Mouse (Mus musculus) retina, postnatal 1 day (tissue): ENCODE measurements around the gene Prpf31.
"Not testable (repeated sequence)": the region's sequence is repeated elsewhere in the genome, so short reads cannot be mapped to it uniquely, and the experiment has no call there.

Source experiments
- DNase-seq: peaks from one replicate; pipeline ENCODE4 v3.0.0-alpha.2; 2012

Prpf31 gene

DNA sequence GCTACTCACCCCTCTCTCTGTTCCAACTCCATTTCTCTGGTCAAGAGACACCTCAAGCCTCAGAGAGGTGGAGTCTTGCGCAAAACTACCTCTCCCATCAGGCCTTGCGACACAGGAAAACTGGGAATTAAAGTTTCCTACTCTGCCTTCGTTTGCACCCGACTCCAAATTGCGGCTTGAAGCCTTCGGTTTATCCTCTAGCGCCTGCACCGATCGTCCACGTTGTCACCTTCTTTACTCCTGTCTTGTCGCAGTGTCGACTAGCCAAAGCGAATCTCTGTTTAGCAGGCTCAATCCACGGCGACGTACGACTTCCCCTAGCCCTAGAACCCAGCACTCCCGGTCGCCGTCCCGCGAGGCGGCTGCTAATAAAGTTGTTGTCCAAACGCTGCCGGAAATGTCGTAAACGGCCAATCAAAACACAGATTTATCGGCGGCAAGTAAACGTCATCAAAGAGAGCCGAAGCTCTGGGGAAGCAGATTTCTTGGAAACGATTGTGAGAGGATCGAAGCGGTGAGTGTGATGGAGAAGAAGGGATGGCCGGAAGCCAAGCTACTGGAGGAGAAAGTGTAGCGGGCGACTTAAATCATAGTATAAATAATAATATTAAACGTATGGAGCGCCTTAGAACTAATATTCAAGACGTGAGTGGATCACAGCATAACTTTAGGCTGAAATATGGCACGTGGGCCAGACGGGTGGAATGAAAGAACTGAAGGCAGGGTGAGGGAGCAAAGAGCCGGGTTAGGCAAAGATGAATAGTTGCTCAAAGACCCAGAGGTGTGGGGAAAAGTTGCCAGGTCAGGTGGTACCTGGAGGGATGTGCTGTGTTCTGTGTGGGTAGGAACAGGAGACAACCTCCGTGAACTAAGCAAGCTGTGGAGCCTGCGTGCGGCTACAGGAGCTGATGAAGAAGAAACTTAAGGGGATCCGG lies at the start of gene Prpf31, which contains the start of gene Tfpt:
Prpf31 (plus strand) TSS at position 443 of the 935 bp plus-strand sequence.
Tfpt (minus strand) TSS at position 387 of the 935 bp plus-strand sequence.
- peak; percentile 98 for DNase-seq

DNA sequence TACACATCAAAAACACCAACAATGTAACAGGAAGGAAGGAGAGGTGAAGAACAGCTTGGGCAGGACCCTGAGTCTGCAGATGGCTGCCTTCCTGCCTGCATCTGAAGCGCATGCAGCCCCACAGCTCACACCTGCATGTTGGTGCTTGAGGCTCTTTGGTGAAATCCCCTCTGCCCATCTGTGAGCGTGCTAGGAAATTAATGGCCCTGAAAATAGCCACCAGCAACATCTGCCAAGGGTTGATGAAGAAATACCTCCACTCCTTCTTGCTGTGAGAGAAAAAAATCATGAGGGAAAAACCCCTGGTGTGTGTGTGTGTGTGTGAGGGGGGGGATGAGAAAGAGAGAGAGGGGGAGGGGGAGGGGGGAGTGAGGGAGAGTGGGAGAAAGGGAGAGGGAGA lies 49.8 kb upstream of the Prpf31 start:
- DNase-seq, result no peak

DNA sequence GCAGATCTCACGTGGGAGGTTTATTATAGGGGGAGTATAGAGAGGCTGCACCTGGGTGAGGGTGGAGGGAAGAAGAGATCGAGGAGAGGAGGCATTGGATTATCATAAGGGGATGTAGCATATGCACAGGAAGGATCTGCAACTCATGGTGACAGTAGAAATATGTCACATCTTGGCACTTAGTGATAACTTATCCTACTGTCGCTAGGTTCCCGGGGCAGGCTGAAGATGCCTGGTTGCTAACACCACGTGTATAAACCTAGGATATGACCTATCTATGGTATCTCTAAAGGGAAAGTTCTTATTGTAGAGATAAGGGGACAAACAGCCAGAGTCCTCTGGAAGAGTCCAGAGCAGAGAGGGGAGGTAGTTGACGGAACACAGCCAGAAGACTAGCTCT lies 44.0 kb upstream of the Prpf31 start:
- DNase-seq, result no peak

DNA sequence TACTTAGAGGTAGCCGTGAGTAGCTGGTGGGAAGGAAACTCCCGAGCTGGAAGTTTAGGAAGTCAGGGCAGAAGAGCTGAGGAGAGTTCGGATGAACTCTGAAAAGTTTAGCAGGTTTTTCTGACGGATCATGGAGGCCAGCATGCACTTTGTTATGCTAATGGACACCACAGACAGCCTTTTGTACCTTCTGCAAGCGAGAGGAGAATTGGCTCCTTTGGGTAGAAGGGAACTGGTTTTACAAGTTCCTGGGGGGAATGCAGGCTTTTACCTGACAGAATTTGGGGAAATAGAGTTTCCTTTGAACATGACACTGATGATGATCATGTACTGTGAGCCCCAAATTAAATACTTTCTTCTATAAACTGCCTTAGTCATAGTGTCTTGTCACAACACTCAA lies 43.5 kb upstream of the Prpf31 start:
- no peak for DNase-seq

DNA sequence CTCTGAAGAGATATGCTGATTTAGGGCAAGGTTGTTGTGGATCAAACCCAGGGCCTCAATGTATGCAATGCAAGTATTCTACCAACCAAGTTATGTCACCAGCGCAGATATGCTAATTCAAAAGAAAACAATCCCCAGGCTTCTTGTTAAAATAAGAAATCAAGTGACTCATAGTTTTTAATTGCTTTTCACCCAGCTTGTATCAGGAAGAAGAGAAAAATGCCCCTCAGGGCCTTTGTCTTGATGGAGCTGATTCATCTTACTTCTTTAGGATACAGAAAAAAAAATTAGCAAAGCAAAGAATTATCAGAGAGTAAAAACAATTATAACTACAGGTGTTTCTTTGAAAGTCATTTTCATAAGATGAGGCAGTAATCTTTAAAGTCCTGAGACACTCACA lies 42.5 kb upstream of the Prpf31 start:
- DNase-seq, result no peak

DNA sequence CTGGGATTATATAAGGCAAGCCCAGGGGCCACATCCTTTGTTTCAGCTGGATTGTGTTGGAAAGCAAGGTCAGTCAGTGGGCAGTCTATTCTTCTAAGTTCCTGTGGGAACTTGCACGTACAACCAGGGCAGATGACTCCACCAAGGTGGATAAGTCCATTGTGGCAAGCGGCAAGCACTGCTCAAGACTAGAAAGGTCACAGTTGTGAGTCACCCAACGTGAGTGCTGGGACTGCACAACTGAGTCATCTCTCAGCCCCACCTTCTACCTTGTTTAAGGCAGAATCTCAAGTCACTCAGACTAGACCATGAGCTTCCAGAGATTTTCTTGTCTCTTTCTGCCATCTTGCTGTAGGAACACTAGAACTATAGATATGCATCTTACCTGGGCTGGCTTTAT lies 39.2 kb upstream of the Prpf31 start:
- DNase-seq, result no peak

DNA sequence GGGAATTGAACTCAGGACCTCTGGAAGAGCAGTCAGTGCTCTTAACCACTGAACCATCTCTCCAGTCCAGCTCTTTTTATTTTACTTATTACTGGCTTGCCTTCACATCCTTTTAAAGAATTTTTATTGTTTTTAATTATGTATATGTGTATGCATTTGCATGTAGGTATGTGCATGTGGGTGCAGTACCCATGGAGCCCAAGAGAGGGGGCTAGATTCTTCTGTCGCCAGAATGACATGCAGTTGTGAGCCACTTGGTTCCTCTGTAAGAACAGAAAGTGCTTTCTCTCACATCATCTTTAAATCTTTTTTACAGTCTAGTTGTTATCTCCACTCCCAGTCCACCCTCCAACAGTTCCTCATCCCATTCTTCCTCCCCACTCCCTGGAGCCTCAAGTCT lies 38.3 kb upstream of the Prpf31 start:
- no peak for DNase-seq

DNA sequence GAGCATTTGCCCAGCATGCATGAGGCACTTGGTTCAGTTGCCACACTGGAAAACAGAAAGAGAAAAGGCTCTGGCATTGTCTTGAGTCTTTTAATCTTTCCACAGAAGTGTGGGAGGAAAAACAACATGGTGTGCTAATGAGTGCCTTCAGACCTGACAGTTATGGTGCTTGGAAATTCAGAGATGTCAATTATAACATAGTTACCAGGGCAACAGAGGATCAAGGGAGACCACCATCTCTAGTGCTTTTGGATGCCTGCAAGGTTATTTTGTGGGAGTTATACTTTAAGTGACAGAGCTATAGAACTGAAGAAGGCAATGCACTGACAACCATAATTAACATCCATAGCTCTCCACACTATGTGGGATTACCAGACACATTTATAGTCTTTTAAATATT lies 35.9 kb upstream of the Prpf31 start:
- no peak for DNase-seq

DNA sequence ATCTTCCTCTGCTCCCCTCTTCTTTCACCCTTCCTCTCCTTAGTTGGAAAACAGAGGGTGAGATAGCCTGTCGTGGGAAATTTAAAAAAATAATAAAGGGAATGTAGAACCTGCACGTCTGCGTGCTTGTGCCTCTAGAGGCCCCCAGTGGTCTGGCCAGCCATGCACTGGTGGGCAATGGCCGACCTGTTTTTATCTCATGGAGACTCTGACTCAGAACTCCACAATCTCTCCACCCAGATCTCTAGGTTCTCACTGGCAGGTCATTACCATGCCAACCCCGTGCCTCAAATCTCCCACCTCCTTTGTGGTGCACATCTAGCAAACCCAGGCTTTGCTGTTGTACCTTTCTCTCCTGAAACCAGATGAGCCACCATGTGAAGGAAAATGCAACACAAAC lies 35.1 kb upstream of the Prpf31 start:
- no peak for DNase-seq

DNA sequence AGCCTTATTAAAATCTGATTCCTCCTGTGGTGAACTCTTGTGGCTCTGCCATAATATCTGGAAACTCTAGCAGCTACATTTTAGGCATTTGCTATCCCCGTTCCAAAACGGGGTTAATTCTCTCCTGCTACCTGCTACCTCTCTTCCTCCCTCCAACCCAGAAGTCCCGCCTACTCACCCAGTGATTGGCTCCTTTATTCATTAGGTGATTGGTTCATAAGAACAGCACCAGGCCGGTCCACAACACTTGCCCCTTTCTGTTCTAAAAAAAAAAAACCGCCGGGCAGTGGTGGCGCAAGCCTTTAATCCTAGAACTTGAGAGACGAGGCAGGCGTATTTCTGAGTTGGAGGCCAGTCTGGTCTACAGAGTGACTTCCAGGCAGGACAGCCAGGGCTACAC lies 34.6 kb upstream of the Prpf31 start:
- peak; percentile 5 for DNase-seq

DNA sequence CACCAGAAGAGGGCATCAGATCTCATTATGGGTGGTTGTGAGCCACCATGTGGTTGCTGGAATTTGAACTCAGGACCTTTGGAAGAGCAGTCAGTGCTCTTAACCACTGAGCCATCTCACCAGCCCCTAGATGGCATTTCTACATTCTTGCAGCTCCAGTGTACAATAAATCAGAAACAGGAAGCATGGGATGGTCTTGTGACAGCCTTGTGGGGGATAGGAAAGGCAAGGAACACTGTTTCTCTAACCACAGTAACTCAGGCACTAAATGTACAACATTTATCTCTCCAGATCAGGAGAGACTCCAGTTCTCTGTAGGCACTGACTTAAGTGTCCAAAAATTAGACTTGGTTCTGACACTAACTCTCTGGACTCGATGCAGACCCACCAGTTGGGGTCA lies 32.0 kb upstream of the Prpf31 start:
- DNase-seq, result not testable (repeated sequence)

DNA sequence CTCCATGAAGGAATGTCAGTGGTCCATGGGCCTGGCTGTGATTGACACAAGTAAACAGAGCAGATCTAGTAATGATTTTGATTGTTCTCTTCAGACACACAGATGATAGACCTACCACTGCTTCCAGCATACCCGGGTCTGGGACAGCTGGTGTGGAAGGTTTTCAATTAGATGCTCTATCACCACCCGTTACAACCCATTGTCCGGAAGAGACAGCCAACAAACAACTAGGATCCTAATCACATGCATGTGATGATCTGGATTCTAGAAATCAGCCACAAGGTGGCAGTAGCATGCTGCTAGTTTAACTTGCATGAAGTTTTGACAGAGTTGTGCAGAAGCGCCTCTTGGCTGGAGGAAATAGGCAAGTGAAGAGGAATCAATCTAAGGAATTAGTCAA lies 28.7 kb upstream of the Prpf31 start:
- peak; percentile 88 for DNase-seq

DNA sequence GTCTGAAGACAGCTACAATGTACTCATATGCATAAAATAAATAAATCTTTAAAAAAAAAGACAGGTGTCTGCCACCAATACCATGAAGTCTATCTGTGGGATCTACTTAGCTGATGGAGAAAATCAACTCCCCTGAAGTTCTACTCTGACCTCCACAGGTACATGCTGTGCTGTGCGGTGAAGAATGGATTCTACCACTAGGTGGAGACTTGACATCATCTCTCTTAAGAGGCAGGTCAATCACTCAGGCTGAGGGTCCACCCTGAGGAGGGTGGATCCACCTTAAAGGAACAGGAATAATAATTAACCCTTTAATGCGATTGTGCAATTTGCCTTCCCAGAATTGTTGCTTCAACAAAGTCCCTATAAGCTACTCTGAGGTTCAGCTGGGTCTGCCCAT lies 23.0 kb upstream of the Prpf31 start:
- peak; percentile 51 for DNase-seq

DNA sequence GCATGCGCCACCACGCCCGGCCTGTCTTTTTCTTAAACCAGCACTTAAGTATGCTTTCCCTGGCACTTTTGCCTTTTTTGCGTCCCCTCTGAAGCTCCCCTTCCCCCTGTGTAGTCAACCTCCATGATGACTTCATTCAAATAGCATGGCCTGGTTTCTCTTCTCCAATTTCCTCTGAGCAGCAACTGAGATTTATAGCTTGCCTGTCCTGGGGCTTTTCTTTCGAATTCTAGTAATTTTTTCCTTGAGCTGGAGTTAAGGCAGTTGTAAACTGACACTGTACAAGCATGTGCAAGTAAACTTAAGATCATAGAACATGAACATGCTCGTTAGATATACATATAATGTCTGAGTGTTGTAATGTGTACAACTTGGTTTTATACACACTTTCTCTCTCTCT lies 22.4 kb upstream of the Prpf31 start:
- no peak for DNase-seq

DNA sequence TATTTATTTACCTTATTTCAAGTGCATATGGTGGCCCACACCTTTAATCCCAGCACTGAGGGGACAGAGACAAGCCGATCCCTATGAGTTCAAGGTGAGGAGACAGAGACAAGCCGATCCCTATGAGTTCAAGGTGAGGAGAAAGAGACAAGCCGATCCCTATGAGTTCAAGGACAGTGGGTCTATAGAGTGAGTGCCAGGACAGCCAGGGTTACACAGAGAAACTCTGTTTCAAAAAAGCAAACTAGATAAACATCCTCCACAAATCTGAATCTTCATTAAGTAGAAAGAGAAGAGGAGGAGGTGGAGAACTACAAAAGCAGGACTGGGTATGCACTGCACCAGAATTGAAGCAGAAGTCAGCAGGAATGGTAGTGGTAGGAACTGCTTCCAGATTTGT lies 21.1 kb upstream of the Prpf31 start:
- DNase-seq, result no peak

DNA sequence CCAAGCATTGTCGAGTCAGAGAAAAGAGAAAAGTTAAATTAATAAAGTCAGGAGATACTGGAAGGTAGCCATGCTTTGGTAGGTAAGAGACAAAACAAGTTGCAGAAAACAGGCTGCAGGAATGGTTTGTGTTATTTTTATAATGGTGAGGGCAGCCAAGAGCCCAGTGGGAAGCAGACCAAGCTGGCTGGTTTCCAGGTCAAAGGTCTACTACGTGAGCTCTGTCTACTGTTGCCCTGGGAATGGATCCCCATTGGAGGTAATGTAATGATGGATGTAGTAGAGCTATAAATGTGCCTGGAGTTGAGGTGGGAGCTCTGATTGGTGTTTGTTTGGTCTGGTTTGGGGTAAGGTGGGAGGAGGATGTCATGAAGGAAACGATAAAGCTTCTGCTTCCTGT lies 20.7 kb upstream of the Prpf31 start:
- DNase-seq, result no peak

DNA sequence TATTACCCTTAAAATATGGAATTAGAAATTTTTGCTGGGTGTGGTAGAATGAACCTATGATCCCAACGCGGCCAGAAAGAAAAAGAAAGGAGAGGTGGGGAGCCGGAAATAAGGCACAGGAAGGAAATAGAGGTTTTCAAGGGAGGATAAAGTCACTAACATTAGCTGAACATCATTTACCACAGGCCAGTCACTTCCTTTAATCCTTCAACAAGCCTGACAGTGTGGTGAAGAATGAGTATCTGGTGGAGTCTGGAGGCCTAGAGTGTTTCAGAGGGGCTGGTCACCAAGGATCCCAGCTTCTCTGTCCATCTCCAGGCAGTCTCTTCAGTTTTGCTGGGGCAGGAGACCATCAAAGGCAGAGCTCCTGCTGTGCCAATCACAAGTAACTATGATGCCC lies 19.3 kb upstream of the Prpf31 start:
- no peak for DNase-seq

DNA sequence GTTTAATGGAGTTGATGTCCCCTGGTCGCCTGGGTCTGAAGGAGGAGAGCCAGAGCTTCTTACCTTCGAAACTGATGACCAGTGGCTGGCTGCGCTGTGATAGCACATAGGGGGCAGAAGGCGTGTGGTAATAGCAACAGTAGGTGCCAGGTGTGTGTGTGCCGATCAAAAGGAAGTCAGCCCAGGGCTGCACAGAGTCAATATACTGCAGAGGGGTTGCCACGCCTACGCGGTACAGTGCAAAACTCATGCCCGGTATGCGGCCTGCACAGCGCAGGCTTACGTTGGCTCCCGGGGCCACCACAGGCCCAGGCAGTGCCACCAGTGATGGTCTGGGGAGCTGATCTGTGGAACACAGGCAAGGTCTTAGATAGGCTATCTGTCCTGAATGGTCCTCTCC lies 18.8 kb upstream of the Prpf31 start:
- no peak for DNase-seq

DNA sequence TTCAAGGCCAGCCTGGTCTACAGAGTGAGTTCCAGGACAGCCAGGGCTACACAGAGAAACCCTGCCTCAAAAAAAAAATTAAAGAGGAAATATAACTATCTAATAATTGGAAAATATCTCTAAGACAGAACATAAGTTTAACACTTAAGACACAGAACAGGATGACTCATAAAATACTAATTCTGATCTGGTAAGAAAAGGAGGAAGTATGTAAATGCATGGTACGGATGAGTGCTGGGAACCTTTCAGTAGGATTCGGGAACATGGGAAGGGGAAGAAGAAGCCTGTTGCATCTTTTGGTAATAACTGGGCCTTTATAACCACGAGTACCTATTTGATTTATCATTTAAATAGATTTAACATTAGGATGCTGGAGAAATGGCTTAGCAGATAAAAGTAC lies 15.8 kb upstream of the Prpf31 start:
- no peak for DNase-seq

DNA sequence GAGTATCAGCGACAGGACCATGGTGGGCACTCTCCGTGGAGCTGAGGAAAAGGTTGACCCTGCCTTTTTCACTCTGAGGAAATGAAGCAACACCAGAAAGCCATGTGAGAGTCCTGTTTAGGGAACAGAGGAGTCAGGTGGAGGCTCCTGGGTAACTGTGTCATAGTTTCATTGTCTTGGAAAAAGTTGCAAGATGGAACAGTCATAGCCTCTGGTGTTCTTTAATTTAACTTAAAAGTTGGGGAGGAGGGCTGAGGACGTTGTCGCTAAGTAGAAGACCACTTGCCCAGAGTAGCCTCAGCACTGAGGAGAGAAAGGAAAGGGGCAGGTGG lies 13.8 kb upstream of the Prpf31 start, which contains the start of gene Oscar:
Oscar (minus strand) TSS at position 101 of the 332 bp plus-strand sequence.
- no peak for DNase-seq

DNA sequence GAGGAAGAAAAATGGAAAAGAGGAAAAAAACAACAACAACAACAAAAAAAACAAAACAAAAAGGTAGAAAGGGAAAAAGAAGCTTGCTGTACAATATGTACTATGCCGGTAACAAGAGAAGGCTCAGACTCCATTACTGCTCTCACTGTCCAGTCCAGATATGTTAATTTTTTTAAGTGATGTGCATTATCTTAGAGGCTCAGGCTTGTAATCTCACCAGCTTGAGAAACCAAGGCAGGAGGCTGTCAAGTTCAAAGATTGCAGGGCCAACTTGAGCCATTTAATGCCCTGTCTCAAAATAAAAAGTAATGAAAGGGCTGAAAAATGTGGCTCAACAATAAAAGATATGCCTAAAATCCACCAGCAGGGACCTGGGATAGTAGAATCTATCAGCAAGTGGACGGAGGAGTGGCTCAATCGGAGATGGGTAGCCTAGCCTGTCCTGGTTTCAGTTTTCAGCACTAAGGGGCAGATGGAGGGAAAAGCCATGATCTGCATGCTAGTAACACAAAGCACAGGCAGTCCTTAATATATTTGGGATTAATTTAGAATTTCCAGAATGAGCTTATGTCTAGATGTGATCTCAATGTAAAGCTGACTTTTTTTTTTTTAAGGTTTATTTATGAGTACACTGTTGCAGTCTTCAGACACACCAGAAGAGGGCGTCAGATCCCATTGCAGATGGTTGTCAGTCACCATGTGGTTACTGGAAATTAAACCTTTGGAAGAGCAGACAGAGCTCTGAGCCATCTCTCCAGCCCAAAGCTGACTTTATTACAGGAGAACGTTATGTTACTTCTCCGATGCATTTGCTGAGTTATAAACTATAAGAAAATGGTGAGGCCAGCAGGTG lies 13.2 kb upstream of the Prpf31 start:
- no peak for DNase-seq

DNA sequence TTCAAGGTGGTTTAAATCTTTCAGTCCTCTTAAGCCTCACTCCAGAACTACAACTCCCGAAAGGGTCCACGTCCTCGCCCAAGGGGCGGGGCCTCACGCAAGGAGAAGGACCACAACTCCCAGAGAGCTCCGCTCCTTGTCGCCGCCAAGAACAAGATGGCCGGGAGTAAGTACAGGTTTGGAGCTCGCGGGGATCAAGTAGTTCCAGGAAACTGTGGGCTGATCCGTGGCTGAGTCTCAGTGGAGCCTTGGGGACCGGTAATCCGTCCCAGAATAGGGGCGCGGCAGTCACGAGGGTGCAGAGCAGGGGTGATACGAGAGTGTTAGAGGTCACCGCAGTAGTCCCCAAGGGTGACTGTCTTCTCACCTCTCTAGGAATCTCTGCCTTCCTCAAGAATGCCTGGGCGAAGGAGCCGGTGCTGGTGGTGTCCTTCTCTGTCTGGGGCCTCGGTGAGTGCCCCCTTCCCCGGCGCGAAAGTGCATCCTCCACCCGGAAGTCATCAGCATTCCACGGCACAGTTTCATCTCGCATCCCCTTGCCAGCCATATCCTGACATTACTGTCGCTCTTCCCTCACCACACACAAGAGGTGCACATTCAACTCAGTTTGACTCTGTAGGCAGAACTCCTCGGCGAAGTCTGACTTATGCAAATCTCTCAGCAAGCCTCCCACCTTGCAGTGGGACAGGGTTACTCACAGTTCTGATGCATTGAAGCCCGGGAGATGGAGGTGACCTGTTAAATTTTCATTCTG lies 12.4 kb upstream of the Prpf31 start, which contains the start of gene Ndufa3:
Ndufa3 (plus strand) TSS at position 132 of the 754 bp plus-strand sequence.
- DNase-seq, result peak; percentile 95

DNA sequence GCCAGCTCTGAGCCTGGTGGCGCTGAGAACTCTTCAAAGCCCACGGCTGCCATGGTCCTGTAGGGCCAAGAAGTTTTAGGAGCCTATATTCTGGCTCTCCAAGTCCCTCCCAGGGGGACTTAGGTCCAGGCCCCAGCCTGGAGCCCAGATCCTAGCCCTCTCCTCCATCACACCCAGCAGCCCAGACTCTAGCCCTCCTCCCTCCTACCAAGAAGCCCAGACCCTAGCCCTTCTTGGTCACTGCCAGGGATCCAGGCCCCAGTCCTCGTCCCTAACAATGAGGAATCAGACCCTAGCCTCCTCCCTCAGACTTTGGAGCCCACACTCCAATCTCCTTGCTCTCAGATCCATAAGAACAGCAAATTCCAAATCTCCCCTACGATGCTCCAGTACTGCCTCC lies 755 bp upstream of the Prpf31 start:
- DNase-seq, result no peak
